Mouse (Mus musculus) 3T3-L1 (cell line): Measurements from ENCODE around the gene Sdhaf4.
"Not testable (repeated sequence)": the region's sequence is repeated elsewhere in the genome, so short reads cannot be mapped to it uniquely, and the experiment has no call there.

Experiments used
- DNase-seq: peaks from one replicate; pipeline ENCODE4 v3.0.0-alpha.2; 2015; ENCODE audit warnings: low read depth, low spot score

Gene Sdhaf4

DNA sequence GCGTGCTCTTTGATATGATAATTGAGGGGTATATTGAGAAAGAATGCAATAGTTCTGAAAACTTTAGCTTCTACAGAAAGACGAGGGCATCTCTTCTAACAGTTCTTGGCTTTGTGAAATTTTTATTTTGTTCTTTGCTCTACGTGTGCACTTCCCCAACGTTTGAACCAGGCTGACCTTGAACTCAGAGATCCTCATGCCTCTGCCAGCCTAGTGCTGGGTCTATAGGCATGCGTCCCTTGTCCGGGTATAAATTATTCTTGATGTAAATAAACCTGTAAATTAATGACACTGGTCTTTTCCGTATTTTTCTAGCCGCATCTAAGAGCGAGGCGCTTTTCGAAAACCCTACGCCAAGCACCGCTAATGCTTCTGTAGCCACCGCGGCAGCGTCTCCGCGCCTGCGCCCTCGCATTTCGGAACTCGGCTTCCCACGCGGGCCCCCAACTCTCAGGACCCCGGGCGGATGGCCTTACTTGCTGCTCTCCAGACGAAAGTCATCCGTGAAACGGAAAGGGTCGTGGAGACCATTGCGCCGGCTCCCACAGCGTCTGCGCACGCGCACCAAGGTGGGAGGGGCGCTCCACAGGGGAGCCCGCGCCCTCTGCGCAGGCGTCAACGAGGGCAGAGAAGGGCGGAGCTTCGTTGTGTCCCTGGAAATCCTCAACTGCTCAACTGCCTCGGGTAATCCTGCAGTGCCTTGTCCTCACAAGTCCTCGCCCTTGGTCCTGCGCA, at the start of gene Sdhaf4:
Sdhaf4 (minus strand) TSS at position 587 of the 735 bp plus-strand sequence.
- DNase-seq: peak; percentile 88

DNA sequence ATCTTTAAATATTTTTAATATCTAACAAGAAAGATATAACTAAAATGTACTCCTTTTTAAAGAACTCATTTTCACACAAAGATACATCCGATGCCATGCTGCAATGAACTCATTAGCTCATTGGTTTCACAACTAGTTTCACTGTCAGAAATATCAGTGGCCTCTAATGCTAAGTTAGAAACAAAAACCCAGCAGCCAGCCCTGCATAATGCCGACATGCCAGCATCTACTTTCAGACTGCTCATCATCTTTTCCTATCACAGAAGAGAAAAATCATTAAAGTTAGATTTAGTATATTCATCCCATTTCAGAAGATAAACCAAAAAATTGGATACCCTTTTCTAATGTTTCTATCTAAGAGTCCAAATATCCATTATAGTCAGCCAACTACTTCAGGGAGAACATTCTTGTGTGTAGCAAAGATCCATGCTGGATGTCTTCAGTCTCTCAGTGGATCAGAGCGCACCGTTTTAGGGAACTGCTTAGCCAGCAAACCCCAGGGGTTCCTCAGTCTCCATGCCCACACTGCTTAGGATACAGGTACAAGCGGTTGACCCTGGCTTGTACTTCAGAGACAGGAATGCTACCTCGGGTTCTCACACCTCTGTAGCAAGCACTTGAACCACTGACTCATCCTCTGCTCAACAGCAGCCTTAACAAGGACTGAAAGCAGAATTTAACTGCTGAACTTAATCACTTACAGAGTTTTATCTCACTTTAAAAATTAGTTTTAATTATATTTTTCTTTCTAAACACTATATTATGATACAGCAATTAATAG, 41.5 kb upstream of the Sdhaf4 start:
- DNase-seq: no peak

DNA sequence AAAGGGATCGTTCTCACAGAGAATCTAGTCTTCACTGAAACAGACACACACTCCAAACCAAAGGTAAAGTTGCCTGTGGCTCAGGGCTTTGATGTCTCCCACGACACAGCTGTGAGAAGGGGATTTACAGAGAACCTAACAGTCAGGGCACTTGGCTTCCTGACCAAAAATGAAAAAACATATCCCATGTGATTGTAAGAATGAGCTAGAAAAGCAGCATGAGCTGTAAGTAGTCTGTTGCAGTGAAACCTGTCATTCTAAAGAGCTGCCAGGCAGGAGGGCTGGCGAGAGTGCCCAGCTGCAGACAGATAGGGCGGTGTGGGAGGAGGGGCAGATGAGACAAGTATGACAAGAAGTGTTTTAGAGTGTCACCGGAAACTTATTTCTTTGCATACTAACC, 40.2 kb upstream of the Sdhaf4 start:
- DNase-seq: no peak

DNA sequence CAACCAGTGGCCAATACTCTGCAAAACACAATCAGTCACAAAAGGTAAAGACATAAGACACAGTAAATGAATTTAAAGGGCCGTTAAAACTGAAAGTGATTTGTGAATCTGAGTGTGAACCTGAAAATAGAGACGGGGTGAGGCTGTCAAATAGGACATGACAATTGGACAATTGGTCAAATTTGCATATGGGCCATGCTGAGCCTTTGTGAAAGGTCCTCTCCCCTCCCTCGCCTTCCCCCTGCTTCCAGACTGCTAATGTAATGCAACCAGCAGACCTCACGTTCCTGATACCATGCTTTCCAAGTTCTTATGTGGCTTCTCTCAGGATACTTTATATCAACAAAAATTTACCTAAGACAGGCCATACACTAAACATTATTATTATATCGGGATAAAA, 37.6 kb upstream of the Sdhaf4 start:
- DNase-seq: no peak

DNA sequence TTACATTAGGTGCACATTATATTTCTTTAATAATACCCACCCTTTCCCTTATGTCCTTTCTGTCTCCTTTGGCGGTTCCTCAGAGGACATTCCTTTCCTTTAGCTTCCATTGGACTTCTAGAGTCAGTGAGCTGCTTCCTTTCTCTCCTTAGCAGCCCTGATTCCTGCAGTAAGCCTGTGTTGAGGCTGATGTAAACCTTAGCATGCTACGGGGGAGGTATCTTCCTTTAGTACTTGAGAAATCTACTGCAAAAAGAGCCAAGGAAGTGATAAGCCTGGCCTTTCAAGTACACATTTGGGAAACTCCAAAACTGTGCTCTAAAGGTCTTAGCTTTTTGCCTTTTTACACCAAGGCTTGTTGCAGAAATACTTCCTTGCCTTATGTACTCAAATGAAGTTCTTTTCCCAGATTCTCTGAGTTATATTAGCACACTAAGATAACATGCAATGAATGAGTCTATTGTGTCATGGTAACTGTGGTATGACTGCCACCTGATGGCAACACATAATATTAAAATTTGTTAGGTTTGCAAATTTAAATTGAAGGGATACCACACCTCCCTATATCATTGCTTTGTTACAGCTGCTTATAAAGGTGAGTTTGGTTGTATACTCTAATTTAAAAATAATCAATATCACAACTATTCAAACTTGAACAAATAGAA, 28.4 kb upstream of the Sdhaf4 start:
- DNase-seq: peak; percentile 60

DNA sequence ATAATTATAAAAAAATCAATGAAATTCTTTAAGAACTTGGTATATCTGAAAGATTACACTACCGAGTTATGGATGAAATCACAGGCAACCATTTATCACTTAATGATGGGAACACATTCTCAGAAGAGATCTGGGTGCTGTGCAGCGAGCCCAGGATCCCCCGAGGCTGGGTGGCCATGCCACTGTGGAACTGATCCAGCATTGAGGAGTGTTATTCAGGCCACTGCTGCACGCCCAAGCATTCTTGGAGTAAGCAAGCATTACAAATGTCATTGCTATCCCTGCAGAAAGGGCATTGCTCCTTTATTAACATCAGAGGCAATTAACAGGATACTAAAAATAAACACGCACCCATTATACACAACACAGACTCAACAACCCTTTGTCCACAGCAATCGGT, 5.4 kb upstream of the Sdhaf4 start:
- no peak for DNase-seq

DNA sequence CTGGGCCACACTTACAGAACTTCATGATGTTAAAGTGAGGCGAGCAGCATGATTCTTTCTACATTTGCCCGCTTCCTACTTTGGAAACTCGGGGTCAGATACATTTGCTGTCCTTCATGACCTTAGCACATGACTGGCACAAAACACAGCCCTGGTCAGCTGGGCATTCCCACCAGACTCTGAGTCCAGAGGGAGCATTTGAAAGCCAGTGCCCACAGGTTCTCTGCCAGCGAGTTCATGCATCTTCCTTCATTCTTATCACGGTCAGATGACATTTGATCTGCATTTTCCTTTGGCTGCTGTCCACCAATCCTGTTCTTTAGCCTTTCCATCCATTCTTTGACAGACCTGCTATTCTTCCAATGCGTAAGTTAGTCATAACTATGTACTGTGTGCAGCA, 4.6 kb upstream of the Sdhaf4 start:
- no peak for DNase-seq

DNA sequence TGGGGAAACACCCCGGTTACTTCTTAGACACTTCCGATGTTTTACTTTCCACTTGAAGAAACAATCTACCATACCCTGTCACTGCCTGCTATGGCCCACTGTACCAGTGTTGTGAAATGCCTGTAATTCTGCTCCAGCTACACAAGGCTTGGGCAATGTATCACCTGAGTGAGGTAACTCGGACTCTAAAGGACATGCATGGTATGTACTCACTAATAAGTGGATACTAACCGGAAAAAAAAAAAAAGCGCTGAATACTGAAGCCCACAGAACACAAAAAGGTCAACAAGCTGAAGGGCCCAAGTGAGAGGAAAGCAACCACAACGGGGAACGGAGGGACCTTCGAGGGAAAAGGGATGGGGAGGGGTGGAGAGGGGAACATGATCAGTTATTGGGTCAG, 2.2 kb upstream of the Sdhaf4 start:
- no peak for DNase-seq

DNA sequence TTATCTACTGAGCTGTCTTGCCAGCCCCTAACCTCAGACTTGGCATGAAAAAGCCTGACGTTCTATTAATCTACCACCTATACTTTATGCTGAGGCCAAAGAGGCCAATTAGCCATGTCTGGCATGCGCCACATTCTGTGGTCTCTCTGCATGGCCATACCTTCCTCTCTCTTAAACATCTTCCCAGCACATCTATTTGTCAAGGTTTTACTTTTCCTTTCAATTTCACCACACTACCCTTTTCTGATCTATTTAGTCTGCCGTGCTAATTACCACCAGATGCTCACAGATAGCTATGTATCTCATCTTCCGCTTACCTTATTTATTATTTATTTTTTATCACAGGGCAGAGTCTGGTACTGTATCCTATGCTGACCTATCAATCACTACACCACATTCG, 6.1 kb downstream of the Sdhaf4 start:
- DNase-seq: no peak

DNA sequence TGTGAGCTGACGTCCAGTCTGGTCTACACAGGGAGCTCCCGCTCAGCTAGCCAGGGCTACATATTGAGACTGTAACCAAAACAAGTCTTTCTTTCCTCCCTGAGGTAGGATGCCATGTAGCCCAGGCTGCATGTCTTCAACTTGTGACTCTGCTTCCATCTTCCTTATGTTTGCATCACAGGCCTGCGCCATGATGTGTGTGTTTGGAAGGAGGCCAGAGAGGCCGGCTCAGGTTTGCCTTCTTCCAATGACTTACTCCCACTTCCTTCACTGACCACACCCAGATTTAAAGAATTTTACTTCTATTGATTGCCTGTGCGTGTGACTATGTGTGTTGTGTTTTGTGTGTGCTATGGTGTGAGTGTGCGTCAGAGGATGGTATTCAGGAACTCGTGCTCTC, 6.6 kb downstream of the Sdhaf4 start:
- DNase-seq: no peak

DNA sequence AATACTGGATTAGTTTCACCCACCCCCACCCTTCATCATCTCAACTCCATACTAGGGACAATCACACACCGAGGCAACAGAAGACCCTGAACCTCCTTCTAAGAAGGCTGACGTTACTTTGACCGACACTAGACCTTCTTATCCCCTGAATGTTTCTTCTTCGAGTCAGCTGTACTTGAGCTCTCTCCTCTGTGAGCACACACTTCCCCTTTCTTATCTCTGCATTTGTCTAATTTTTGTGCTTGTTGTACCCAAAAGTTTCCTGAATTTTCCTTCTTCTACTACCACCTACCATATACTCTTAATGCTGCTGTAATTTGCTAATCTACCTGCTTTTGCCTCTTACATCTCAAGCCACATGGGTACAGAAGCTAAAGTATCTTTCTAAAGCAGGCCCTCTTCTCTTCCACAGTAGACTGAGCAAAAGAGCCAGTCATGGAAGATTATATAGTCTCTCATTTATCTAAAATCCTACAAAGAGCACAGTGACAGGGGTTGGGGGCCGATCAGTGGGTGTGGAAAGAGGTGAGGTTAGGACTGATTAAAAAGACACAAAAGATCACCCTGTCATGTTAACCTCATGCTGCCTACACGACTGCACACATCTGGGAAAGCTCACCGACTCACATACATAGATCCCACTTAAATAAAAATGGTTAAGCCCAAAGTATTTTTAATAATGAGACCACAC, 7.2 kb downstream of the Sdhaf4 start:
- DNase-seq: no peak

DNA sequence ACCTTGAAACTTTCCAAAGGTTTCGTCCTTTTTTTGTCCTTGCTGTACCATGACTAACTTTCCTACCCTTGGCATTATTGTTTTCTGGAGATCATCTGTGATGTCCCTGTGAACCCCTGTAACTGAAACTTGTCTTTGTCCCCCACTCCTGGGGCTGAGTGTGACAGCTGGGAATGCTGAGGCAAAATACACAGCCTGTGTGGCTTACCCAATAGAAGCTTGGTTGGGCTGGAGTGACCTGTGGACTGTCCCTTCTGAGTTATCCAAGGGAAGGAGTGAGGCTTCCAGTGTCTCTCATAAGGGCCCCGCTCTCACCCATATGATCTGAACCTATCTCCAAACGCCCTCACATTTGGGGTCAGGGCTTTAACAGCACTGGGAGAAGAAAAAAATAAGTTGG, 8.0 kb downstream of the Sdhaf4 start:
- DNase-seq: no peak

DNA sequence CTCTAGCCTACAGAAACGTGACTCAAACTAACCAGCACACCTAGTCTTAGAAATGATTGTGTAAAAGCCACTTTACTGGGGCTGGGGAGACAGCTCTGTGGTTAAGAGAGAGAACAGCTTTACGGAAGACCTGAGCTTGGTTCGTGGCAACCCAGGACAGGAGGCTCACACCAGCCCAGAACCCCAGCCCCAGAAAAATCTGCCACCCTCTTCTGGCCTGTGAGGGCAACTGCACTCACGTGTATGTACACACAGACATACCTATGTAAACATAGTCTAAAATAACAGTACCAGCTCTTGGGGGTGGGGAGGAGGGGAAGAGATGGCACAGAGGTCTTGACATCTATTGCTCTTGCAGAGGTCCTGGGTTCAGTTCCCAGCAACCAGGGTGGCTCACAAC, 10.0 kb downstream of the Sdhaf4 start:
- DNase-seq: no peak

DNA sequence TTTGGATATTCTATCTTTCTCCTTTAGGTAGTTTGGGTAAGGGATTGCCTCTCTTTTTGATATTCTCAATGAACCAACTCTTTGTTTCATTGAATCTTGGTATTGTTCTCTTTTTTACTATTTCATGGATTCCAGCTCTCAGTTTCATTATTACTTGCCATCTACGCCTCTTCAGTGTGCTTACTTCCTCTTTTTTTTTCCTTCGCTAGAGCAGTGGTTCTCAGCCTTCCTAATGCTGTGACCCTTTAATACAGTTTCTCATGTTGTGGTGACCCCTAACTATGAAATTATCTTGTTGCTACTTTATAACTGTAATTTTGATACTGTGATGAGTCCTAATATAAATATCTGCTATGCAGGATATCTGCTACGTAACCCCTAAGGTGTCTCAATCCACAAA, 22.3 kb downstream of the Sdhaf4 start:
- no peak for DNase-seq

DNA sequence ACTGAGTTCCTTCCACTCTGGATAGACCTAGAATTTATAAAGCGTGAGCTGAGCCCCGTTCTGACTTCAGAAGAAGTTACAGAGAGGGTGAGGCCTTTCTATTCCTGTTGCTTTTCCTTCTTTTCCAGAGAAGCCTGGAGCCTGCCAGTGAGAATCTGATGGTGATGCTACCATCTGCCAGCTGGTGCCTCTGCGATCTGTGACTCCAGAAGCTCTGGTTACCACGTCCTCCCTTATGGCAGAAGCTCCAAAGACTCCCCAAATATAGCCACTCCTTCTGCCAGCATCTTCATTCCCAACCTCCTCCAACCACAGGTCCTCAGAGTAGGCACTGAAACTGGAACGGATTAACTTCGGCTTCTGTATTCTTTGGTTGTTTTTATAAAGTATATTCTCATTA, 27.2 kb downstream of the Sdhaf4 start:
- DNase-seq: no peak

DNA sequence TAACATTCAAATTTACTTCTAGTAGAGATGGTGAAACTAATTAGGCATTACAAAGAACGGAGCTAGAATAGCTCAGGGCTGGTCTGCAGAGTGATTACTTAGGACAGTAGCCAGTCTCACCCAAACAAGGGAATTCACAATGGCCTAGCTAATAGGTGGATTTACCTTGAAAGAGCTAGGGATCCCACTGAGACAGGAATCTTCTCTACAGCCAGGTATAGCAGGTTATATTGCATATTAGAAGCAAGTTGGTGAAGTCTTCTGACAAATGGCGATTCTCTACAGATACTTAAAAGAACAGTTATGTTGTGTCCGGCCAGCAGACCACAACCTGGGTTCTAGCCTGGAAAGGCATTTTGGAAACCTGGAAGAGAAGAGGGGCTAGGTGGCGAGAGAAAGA, 34.3 kb downstream of the Sdhaf4 start:
- not testable (repeated sequence) for DNase-seq

DNA sequence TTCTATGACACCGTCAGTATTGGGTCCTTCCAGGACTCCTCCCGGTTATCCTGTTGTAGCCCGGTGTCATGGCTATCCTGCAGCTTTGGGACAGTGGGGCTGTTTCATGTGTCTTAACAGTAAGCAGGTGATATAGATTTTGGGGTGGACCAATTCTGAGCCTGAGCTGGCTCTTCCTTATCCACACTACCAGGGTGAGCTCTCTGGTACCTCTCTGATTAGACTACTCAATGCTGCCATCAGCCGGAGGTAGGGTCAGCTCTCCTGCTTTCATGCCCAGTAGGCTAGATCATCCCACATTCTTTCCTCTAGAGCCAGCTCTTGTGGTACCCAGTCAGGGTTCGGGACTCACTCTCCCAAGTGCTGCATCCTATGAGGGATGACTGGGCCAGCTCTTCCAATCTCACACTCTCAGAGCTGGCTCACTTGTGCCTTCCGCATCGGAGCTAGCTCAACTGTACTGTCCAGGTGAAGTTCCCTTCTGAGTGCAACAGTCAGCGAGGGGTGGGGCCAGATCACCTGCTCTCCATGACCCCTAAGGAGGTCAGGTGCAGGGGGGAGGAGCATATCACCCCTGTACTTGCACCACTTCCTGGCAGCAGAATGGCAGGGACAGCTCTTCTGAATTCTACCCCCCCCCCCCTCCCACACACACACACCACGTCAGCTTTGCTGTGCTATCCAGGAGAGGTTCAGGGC, 37.3 kb downstream of the Sdhaf4 start:
- DNase-seq: no peak

DNA sequence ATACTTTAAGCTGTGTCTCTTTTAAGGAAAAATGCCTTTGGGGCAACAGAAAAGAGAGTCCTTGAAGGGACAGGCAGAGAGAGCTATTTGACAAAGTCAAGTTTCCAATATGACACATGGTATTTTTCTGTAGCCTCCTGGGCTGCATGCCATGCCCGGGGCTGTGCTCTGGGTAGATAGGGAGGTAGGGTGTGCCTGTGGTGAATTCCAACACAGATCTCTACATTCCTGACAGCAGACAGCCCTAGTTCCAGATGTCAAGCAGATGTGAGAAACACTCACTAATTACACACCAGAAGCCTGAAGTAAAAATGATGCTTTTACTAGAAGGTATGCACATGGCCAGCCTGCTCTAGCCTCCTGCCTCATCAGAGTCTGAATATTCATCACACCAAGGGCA, 39.2 kb downstream of the Sdhaf4 start:
- DNase-seq: peak; percentile 95

DNA sequence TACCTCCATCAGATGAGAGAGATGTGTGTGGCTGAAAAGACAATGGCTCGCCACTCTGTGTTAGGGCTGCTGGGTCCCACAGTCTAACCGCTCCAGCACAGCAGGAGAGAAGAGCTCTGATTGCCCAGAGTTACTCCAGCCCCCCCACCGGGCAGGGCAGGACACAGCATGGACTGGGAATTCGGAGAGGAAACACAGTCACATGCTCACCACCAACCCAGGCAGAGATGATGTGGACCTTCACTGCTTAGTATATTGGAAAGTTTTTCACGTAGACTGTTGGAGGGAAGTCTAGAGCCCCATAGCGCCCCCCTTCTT, 46.1 kb downstream of the Sdhaf4 start:
- DNase-seq: no peak

DNA sequence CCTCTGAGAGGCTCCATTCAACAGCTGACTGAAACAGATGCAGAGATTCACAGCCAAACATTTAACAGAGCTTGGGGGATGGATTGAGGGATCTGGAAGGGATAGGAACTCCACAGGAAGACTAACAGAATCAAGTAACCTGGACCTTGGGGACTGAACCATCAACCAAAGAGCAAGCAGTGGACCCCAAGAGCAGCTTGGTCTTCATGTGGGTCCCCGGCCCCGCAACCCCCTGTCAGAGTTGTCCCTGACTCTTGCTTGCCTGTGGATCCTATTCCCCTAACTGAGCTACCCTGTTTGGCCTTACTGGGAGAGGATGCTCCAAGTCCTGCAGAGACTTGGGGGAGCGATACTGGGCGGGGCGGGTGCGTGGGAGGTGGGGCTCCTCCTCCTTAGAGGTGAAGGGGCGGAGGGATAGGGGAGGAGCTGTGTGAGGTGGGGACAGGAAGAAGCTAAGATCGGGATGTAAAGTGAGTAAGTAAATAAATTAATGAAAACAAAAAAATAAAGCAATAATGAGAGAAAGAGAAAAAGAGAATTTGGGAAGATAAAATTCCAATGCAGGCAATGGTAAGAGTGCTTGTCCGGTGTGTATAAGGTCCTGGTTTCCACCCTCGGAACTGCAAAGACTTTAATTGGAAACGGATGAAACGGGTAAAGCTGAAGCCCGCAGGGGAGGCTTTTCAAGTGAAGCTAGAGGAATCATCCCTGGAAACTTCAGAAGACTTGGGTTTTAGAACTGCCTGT, 46.6 kb downstream of the Sdhaf4 start:
- DNase-seq: no peak

DNA sequence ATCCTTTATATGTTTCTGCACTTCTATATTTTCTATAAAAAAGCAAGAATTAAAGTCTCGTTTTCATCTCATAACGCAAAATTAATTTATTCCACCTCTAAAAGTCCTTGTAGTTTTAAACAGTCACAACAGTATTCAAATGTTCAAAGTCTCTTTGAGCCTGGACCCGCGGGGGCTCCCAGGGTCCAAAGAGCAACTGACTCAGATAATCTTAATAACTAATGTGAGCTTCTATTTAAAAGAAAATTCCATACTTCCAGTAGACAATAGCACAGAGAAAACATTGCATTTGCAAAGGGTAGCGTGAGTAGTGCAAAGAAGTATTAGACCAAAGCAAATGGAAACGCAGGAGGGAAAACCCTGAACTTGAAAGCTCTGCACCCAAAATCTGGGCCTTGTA, 47.4 kb downstream of the Sdhaf4 start:
- DNase-seq: no peak
